Comparison of ENCODE assay signal across 7 mouse cellular contexts in the genomic region with DNA sequence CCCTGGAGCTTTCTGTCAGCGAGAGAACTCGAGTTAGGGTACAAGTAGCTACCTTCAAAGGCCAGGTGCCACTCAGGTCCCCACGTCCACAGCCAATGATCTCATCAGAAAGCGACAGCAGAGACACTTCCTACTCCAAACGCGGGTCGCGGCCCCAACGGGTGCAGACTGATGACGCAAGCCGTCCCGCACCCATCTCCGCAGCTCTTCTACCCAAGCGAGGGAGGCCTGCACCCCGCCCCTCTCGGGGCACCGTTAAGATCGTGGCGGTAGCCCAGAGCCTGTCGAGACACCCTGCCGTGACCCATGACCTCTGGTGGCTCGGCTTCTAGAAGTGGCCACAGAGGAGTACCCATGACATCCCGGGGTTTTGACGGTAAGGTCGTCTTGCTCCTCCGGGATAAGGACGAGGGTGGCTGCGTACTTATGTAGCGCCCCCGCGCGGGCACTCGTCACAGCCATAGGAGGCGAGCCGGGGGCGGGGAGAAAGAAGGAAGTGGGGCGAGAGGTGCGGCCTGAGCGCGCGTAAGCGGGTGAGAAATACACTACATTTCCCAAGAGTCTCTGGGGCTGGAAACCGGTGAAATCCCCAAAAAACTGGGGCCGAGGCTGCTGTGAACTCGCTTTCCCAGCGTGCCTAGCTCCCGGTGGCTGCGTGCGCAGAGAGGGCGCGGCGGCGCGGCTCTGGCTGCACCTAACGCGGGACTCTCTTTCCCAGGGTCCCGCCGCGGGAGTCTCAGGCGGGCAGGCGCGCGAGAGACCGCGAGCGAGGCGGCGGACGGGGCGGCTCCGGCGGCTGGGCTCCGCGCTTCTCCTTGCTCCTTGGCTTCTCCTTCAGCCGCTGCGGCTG. TPM values are rescaled to one million over a fixed set of nuclear protein-coding genes. Genes with fewer than 3 reads are reported as not detected.
A peak's percentile ranks its signal among the peaks of the same experiment; 100 is the strongest.
DNase-seq lines count a peak whose midpoint lies in the region; ATAC-seq lines count a peak whose summit lies in the region.

Gene Tpr, plus strand, starts transcription at position 201 of the 850 bp plus-strand sequence.
Gene Odr4, minus strand, starts transcription at position 443 of the 850 bp plus-strand sequence.

- peak; percentile 99 for DNase-seq in adrenal gland, postnatal 14 days
- peak; percentile 99 for DNase-seq in embryonic facial prominence, embryonic 11.5 days (ENCODE audit: low spot score)
- DNase-seq in kidney, adult 11 months: peak; percentile 99
- peak; percentile 97 for DNase-seq in limb, embryonic 10.5 days (ENCODE audit: low spot score)
- peak; percentile 98 for DNase-seq in spleen, adult 12 weeks (ENCODE audit: low spot score)

- peak within 1 kb of the TSS; percentile 85 for H3K27ac ChIP-seq in embryonic facial prominence, embryonic 11.5 days (replicated peaks; ENCODE audit: low read depth, low read length)
- peak within 1 kb of the TSS; percentile 93 for H3K27ac ChIP-seq in limb, embryonic 10.5 days
- H3K27ac ChIP-seq in midbrain, embryonic 13.5 days: peak within 1 kb of the TSS; percentile 91

- no peaks in the 10 kb centered on the region for H3K36me3 ChIP-seq in embryonic facial prominence, embryonic 11.5 days (replicated peaks; ENCODE audit: control insufficient read depth, insufficient read depth, low read depth, low read length)
- H3K36me3 ChIP-seq in limb, embryonic 10.5 days: peaks cover 48% of the 10 kb centered on the region
- H3K36me3 ChIP-seq in midbrain, embryonic 13.5 days: peaks cover 35% of the 10 kb centered on the region

- under 1% methylated on average over 76 of the region's 76 CpGs for WGBS in embryonic facial prominence, embryonic 11.5 days
- under 1% methylated on average over 76 of the region's 76 CpGs for WGBS in limb, embryonic 10.5 days
- under 1% methylated on average over 70 of the region's 76 CpGs for WGBS in midbrain, embryonic 13.5 days

- peak within 1 kb of the TSS; percentile 69 for H3K4me3 ChIP-seq in embryonic facial prominence, embryonic 11.5 days (ENCODE audit: low read depth, low read length)
- peak within 1 kb of the TSS; percentile 82 for H3K4me3 ChIP-seq in limb, embryonic 10.5 days
- H3K4me3 ChIP-seq in midbrain, embryonic 13.5 days (replicated peaks): peak within 1 kb of the TSS; percentile 81

- ATAC-seq in embryonic facial prominence, embryonic 11.5 days (replicated peaks; ENCODE audit: insufficient number of reproducible peaks, low FRiP score, low TSS enrichment, low read depth): peak; percentile 99
- peak; percentile 79 for ATAC-seq in granulocyte monocyte progenitor cell, adult 5-6 weeks (replicated peaks; ENCODE audit: poor library complexity, severe bottlenecking)
- peak; percentile 99 for ATAC-seq in midbrain, embryonic 13.5 days

- no peaks in the 10 kb centered on the region for H3K4me1 ChIP-seq in embryonic facial prominence, embryonic 11.5 days (ENCODE audit: control insufficient read depth, insufficient read depth, low read length)
- H3K4me1 ChIP-seq in limb, embryonic 10.5 days: peaks cover 9% of the 10 kb centered on the region
- H3K4me1 ChIP-seq in midbrain, embryonic 13.5 days (replicated peaks): peaks cover 15% of the 10 kb centered on the region

- H3K4me2 ChIP-seq in embryonic facial prominence, embryonic 11.5 days (ENCODE audit: low read depth, low read length): peak within 1 kb of the TSS; percentile 48
- peak within 1 kb of the TSS; percentile 71 for H3K4me2 ChIP-seq in midbrain, embryonic 13.5 days (replicated peaks)

- H3K9me3 ChIP-seq in embryonic facial prominence, embryonic 11.5 days (replicated peaks; ENCODE audit: control insufficient read depth, low read length): no peaks in the 10 kb centered on the region
- H3K9me3 ChIP-seq in limb, embryonic 10.5 days (replicated peaks): no peaks in the 10 kb centered on the region
- H3K9me3 ChIP-seq in midbrain, embryonic 13.5 days: no peaks in the 10 kb centered on the region

- peak within 1 kb of the TSS; percentile 75 for H3K9ac ChIP-seq in embryonic facial prominence, embryonic 11.5 days (replicated peaks; ENCODE audit: low read length)
- peak within 1 kb of the TSS; percentile 76 for H3K9ac ChIP-seq in midbrain, embryonic 13.5 days (replicated peaks)

- no peaks in the 10 kb centered on the region for H3K27me3 ChIP-seq in embryonic facial prominence, embryonic 11.5 days (ENCODE audit: control insufficient read depth, insufficient read depth, low read length)
- no peaks in the 10 kb centered on the region for H3K27me3 ChIP-seq in limb, embryonic 10.5 days (ENCODE audit: low read depth, poor library complexity, severe bottlenecking)
- no peaks in the 10 kb centered on the region for H3K27me3 ChIP-seq in midbrain, embryonic 13.5 days

RNA-seq across cellular contexts. Expression of gene Tpr, which starts in this region (rescaled TPM):
- total RNA-seq in adrenal gland, postnatal 14 days (2021): 135 and 142 TPM in 2 replicates
- 171 and 182 TPM in 2 replicates for polyA plus RNA-seq in embryonic facial prominence, embryonic 11.5 days (2014; fragmentation: Nextera tagmentation; extraction: Ambion mirVana)
- total RNA-seq in granulocyte monocyte progenitor cell, adult 5-6 weeks (2014; fragmentation: Nextera tagmentation): 309 and 365 TPM in 2 replicates
- total RNA-seq in granulocyte monocyte progenitor cell, adult 5-6 weeks (2017): 380 and 483 TPM in 2 replicates
- 168 and 183 TPM in 2 replicates for polyA plus RNA-seq in limb, embryonic 10.5 days (2016; fragmentation: Nextera tagmentation; extraction: Ambion mirVana)
- polyA plus RNA-seq in midbrain, embryonic 13.5 days (2015; fragmentation: Nextera tagmentation; extraction: Ambion mirVana): 153 and 154 TPM in 2 replicates

RNA-seq across cellular contexts. Expression of gene Odr4, which starts in this region (rescaled TPM):
- total RNA-seq in adrenal gland, postnatal 14 days (2021): 33.4 and 36.3 TPM in 2 replicates
- polyA plus RNA-seq in embryonic facial prominence, embryonic 11.5 days (2014; fragmentation: Nextera tagmentation; extraction: Ambion mirVana): 33.0 and 34.7 TPM in 2 replicates
- total RNA-seq in granulocyte monocyte progenitor cell, adult 5-6 weeks (2014; fragmentation: Nextera tagmentation): 23.2 and 34.8 TPM in 2 replicates
- 96.9 and 113 TPM in 2 replicates for total RNA-seq in granulocyte monocyte progenitor cell, adult 5-6 weeks (2017)
- polyA plus RNA-seq in limb, embryonic 10.5 days (2016; fragmentation: Nextera tagmentation; extraction: Ambion mirVana): 22.1 and 26.0 TPM in 2 replicates
- polyA plus RNA-seq in midbrain, embryonic 13.5 days (2015; fragmentation: Nextera tagmentation; extraction: Ambion mirVana): 39.8 and 46.9 TPM in 2 replicates

Comparison
In these comparisons a context has a peak if more than half of its experiments do, and no peak if none do; other contexts are left out.
1. Peak in every context shown above with its lines: DNase-seq, ATAC-seq, H3K4me3 ChIP-seq and H3K27ac ChIP-seq.